Mouse (Mus musculus) left cerebral cortex, adult 11 months (tissue): ENCODE results near the gene Rprd1b.

ENCODE experiments used
- DNase-seq: peaks from one replicate; pipeline ENCODE4 v3.0.0; 2022; ENCODE audit warnings: low spot score

Gene Rprd1b

DNA sequence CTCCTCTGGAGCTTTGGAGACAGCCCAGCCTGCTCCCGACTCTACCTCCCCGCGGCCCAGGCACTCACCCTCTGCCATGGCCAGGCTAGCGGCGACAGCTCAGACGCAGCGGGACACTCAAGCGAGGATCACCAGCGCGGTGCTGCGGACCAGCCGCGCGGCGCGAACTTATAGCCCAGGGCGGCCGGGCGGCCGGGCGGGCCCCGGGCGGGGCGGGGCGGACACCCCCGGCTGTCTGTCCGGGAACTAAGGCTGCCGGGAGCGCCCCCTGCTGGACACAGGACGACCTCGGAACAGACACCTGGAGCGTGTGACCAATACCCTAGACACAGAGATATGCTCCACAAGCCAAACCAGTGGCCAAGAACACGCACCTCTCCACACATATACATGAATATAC is 117.9 kb downstream of the Rprd1b start, which contains the start of gene Tgm2:
Tgm2 (minus strand) TSS at position 214 of the 400 bp plus-strand sequence.
- peak; percentile 29 for DNase-seq

DNA sequence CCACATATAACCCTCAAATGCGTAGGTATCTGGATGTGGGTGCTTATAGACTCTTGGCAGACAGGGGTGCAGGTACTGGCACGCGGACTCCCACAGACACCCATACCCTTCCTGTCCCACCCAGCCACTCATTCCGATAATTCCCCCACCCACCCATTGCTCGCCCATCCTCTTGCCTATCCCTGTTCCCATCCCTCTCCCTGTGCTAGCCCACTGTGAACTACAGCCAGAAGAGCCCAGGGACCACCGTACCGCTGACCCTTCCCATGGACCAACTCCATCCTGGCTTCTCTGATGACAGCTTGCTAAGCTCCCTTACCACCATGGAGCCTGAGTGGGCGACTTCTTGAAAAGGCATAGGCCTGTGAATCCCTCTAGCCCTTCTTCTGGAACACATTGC is 118.7 kb downstream of the Rprd1b start:
- no peak for DNase-seq

DNA sequence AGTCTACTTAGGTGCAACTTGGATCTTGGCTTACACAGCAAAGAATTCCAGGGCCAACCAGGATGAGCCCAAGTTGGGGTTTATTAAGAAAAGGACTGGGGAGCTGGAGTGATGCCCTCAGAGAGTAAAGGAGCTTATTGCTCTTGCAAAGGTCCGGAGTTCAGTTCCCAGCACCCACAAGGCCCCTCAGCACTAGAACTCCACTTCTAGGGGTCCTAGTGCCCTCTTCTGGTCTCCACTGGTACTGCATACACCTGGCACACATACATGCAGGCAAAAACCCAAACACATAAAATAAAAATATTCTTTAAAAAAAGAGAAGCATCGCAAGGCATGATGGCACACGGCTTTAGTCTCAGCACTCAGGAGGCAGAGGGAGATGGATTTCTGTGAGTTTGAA is 122.8 kb downstream of the Rprd1b start:
- DNase-seq: no peak

DNA sequence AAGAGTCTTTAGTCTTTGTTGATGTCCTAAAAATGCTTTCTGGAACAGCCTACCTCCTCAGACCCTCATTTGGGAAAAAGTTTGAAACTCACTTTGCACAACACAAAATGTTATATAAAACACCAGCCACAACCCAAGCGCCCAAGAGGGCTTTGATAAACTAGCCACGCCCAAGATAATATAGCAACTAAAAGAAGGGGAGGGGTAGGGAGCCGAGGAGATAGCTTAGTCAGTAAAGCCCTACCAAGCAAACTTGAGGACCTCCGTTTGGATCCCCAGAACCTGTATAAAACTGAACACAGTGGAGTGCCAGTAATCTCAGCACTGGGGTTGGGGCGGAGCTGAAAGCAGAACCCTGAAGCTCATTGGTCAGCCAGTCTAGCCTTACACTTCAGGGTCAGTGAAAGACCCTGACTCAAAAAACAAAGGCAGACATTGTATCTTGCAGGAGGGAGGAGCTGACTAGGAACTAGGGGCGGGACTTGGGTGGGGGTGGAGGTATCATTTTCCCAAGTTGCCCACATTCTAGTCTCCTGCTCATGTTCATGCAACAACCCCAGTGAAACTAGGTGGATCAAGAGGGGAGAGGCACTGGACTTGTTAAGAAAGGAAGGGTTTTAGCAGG is 124.5 kb downstream of the Rprd1b start:
- no peak for DNase-seq

DNA sequence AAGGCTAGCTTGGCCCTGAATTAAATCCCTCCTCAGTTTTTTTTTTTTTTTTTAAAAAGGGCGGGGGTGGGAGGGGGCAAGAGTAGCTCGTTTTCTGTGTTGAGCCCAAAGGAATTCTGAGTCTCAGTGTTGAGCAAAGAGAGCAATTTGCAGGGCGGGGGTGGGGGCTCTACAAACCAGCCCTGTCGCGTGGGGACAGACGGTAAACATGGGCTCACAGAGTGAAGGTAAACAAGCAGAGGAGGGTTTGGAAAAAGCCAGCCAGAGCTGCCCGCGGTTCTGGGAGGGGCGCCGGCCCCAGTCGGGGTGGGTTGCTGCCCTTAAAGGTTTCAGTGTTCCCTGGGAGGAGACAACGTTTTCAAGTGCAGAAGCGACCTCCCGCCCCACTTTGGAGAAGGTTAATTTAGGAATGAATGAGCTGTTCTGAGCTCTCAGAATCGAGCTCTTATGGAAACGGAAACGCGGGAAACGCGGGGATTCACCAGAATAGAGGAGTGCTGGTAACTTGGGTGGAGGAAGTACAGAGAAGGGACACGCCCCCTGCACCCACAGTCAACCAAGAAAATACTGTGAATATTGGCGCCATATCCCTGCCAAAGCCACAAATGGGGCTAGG is 125.5 kb downstream of the Rprd1b start:
- no peak for DNase-seq

DNA sequence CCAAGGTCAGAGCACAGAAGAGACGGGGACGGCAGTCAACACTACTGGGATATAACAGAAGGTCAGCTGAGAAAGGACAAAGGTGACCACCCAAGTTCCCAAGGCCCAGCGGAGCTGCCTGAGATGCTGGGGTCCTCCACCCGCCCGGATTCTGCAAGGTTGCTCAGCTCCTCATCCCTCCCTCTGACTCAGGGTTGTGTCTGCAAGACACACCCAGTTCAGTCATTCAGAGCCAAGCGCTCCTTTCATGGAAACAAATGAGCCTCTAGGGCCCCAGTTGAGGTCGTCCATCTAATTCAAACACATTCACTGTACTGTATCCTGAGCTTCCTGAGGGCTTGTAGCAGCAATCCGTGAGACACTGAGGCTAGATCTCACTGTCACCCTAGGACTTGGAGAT is 126.3 kb downstream of the Rprd1b start:
- DNase-seq: no peak

DNA sequence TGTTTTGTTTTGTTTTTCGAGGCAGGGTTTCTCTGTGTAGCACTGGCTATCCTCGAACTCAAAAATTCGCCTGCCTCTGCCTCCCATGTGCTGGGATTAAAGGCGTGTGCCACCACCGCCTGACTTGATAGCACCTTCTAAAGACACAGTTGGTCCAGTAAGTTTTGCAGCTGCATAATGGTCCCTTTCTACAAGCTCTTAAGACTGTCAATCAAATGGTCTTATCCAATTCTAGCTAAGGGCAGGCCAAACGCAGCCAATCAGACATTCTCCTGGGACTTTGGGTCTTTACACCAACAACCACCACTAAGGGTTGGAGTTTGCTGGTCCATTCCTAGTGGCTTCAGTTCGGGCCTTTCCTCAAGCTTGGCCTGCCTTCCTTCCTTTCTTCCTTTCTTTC is 126.8 kb downstream of the Rprd1b start:
- no peak for DNase-seq

DNA sequence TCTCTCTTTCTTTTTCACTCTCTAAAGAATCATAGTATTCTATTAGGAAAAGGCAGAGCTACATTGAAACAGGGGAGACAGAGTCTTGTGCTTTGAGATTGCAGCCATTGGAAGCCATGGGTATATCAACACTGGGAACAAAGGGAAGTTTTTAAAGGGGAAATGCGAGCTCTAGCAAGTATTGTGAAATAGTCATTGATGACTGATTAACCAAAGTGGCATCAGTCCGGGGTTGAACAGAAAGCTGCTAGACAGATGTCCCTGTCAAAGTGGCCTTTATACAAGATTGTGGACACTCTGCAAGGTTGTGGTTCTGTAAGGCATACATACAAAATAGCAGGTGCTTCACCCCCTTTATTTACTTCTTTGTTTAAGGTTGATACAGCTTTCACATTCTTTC is 127.3 kb downstream of the Rprd1b start:
- no peak for DNase-seq

DNA sequence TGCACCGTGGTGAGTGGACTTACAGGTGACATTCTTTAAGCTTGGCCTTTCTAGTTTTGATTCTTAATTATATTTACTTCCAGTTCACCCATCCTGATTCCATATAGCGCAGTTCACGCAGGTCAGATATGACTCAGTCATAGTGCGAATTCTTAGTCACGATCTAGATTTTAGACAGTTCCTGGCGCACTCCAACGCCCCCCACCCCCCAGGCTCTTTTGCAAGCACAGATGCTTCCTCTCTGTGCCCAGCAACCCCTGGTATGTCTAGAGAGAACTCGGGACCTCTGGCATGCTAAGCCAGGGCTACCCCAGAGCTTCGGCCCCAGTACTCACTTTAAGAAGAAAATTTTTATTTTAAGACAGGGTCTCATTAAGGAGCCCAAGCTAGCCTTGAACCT is 128.2 kb downstream of the Rprd1b start:
- DNase-seq: no peak

DNA sequence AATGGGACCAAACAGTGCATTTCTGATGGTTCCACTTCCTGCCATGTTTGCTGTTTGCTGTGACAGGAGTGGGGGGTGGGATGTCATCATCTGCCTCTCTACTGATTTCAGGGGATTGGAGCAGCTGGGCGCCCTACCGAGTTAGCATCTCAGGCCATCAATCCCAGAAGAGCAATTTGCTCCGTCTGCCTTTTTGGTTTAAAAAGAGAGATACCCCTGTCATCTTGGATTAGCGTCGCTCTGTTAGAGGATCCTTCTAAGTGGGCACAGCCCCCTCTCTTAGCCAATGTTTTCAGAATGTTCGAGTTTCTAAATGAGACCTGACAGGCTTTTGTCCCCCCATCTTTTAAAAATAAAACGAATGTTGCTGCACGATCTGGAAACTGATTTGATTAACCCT is 129.4 kb downstream of the Rprd1b start:
- DNase-seq: no peak

DNA sequence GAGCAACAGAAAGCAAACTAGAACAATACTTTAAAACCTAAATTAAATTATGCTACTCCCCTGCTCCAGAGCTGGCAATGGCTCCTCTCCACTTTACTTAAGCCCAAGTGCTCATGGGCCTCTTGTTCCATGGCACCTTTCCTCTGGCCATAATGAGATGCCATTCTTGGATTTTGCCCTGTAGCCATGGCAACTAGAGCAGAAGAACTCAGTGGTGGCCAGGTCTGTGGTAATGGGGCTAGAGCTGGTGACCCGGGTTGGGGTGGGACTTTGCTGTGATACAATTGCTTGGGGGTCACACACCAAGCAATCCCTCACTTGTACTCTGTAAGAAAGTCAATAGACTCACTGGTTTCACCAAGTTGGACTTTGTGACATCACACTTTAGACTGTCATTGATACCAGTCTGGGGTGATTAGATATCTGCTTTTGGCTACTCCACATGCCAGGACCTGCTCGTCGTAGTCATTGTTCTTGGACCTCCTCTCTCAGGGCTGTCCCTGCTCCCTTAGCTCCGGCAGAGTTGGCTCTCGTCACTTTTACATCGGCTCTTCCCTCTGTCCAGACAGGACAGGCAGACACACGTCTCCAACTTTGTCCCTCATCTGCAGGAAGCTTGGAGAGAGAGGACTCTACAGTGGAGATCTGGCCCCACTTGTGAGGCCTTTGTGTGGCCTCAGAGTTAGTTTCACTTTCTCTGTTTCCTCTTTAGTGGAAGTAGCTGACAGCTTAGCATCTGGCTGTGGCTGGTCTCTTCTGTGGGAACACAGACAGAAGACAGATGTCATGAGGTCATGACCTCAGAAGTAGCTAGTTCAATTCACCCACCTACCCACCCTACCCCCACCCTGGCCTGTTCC is 131.3 kb downstream of the Rprd1b start:
- DNase-seq: no peak

DNA sequence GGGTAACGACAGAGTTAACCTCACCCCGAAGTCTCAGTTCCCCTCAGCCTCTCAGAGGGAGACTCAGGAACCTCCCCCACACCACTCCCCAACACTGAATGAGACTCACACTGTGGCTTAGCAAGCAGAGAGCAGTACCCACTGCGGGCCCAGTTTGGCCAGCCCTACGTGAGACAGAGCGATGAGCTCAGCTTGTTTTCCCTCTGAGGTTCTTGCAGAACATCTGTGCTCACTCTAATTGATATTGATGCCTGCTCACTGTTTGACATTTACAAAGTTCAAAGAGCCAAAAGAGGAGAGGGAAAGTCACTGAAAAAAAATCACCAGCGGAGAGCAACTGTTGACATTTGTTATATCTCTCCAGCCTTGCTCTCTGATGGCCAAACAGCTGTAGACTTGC is 133.5 kb downstream of the Rprd1b start:
- DNase-seq: no peak

DNA sequence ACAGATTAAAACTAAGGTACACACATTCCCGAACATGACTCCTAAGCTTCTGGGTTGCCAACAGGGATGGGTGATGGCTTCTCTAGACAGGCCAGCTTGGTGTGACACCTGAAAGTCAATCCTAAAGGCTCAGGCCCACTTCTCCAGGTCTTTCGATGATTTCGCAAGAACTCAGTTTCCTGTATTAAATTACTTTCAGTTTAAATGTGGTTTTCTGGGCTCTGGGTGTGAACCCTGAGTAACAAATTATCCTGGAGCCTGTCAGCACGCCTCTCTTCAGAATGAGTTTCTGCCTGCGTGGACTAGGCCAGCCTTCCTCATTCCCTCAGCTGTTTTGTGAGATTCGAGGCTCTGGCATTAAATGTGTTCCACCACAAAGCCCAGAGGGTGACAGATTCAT is 134.7 kb downstream of the Rprd1b start:
- DNase-seq: no peak

DNA sequence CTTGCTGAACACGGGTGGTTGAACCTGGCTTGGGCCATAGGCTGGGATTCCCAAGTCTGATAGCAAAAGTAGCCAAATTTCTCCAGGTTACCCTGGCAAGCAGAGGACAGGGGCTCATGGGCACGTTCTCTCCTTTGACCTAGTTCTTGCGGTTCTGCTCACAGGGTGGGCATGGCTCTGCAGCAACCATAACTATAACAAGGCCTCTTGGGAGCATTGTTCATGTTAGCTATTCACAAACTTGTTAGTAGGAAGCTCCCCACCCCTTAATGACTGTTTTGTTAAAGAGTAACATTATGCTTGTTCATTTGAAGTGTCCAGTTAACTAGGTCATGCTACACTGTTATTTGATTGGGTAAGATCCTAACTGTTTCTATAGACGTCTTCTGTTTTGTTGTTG is 137.5 kb downstream of the Rprd1b start:
- no peak for DNase-seq

DNA sequence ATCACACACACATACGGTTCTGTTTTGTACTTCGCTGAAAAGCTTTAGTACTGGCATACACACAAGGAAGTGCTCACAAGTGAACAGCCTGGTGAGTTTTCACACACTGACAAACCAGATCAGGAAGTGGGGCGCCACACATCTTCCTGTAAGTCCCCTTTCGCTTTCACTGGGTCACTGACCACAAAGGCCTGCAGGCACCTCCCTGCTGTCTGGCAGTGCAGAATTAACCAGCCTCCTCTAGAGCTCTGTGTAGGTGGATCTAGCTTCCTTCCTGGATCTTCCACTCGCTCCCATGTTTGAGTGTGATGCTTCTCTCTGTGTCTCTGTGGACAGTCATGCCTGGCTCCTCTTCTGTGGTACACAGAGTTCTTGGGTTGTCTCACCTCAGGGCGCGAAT is 138.3 kb downstream of the Rprd1b start:
- no peak for DNase-seq

DNA sequence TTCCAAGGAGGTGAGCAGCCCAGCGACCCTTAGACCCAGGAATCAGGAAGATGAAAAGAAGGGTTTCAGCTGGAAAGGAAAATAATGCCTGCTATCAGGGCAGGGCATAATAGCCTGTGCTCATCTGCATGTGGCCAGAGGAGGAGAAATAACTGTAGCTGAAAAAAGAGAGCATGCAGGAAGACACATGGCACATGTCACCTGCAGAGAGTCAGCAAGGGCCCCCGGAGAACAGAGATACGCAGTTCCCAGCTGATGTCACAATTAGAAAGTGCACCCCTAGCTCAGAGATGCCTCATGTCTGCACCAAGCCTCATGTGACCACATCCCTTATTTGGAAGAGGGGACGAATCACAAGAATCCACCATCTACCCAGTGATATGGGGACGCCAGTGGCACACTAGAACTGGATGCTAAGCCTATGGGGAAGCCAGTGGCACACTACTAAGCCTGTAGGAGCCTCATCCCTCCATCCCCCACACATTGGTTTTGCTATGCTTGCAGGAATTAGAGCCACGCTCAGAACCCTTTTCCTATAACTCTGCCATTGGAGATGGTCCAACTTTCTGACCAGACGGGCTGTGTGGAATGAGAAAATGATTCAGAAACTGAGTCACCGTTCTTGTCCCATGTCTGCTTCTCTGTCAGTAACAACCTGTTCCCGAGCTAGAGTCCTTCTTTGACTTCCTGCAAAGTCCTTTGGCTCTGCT is 139.4 kb downstream of the Rprd1b start:
- no peak for DNase-seq

DNA sequence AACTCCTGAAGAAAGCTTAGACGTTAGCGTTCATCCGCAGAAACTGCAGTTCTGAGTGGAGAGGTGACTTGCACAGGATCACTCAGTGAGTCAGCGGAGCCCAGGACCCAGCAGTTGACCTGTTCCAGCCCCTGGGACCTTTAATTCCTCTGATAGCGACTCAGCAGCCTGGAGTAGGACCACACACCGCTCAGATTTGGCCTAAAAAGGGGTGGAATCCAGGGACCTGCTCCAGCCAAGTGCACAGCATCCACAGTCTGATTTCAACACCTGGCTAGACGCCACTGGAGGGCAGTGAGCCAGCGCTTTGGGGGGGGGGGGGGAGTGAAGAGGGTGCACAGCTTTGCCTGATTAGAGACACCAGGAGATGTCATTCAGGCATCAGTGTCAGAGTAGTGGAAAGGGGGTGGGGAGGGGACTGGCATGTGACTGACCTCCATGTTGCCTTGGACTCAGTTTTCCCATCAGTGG is 140.5 kb downstream of the Rprd1b start:
- DNase-seq: no peak

DNA sequence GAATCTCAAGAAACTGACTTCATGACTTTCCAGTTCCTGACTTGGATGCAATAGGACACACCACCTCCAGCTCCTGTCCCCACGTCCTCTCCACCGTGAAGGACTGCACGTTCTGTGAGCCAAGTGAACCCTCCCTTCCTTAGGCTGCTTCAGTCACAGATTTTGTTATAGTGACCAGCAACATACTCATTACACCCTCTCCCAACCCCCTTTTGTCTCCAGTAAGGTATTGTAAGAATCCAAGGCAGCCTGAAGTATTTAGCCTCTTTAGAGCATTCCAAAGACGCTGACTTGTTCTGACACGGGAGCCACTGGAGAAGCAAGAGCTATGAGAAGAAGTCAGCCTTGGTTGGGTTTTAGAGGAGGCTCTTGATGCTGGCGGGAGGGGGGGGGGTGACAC is 141.1 kb downstream of the Rprd1b start:
- DNase-seq: no peak

DNA sequence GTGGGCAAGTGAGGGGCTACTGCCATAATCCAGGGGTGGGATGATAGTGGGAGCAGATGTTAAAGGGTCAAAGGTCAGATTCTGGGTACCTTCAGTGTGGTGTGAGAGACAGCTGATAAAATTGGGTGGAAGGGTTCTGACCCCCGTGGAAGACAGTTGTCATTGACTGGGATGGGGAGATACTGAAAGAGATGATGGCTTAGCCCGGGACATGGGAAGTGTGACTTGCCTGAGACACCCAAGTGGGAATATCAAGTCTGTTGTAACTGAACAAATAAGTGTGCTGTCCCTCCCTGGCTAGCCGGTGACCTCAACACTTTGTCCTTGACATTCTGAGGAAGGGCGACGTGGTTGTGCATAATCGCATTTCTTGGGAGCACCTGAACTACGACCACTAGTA is 141.5 kb downstream of the Rprd1b start:
- no peak for DNase-seq

DNA sequence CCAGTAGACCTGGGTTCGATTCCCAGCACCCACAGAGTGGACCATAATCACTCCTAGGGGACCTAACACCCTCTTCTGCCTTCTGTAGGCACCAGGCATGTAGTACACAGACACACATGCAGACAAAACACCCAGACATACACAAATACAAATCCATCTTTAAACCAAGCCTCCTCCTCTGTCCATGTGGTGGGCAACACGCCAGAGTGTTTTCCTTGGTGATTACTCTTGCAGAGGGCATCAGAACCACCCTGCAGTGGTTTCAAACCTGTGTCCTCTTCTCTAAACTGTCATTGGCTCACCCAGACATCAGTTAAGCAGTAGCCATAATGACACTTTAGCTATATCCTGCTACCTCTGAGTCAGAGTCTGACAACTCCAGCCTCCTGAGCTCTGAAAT is 142.1 kb downstream of the Rprd1b start:
- no peak for DNase-seq

DNA sequence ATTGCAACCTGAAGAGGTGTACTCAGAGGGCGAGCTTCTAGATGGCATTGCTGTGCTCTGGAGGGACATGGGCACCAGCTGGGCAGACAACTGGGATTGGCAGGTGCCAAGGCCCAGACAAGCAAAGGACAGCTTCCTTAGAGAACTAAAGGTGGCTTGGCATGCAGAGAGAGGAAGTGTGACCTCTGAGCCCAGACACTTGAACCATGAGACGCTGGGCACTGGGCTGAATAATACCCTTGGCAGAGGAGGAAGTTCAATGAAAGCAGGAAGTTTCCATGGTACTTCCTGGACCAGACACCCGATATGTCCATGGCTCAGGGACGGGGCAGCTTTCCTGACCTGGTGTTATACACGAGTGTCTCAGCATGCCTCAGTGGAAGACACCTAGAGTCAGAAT is 146.1 kb downstream of the Rprd1b start:
- no peak for DNase-seq

DNA sequence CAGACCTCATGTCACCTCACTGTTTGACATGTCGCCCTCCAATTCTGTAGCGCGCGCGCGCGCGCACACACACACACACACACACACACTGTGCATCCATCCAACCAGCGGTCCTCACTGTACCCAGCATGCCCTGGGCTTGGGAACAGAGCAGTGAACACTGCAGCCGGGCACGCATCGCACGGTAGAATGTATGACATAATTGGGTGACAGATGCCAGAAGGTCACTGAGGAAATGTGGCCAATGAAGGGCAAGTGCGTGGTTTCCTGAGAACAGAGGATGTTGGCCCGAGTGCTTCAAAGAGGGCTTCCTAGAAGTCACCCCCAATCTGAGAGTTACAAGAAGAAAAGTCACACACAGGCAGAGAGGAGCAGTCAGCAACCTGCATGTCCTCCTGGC is 146.7 kb downstream of the Rprd1b start:
- DNase-seq: no peak

DNA sequence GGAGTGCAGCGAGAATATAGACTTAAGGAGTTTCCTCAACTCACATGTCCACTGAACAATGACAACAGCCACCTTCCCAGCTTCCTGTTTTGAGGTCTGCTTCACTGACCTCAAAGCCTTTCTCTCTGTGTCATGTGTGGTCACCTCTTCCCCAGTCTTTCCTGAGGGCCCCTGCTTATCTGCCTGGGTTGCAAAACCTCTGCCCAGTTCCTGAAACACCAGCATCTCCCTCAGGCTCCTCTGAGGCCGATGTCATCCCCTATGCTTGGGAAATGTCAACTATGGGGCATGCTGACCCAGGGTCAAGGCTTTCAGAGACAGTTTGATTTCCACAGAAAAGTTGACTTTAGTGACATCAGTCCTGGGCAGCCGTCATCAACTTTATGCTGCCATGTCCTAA is 147.1 kb downstream of the Rprd1b start:
- DNase-seq: no peak
